Mouse (Mus musculus): Measurements from ENCODE around the gene Fam57b.

The Fam57b gene

GRCm38 (mm10) chr7:126877239-126877638 lies 79.8 kb downstream of the Fam57b start:
- DNase-seq (ENCODE audit: low spot score) = no peak
